Mouse (Mus musculus) hindbrain, embryonic 15.5 days (tissue): Measurements from ENCODE around the gene Fbxo9. TPM values are rescaled to one million over a fixed set of nuclear protein-coding genes. Genes with fewer than 3 reads are reported as not detected.
A peak's percentile ranks its signal among the peaks of the same experiment; 100 is the strongest.

Experiments
- ATAC-seq: fragments of 200-750 bp; cut with Nextera tagmentation; 2 replicates; pipeline ENCODE4 v1.8.0; 2017; ENCODE audit warnings: low read depth, moderate number of reproducible peaks, moderate TSS enrichment; ENCODE audit not compliant: low FRiP score
- H3K27ac ChIP-seq: fragments of 300-500 bp; sonication (generic); replicated peaks from 2 replicates; pipeline ENCODE4 v1.5.1; 2015; ENCODE audit warnings: mild to moderate bottlenecking, inconsistent platforms
- H3K27me3 ChIP-seq: fragments of 300-500 bp; sonication (generic); 2 replicates; pipeline ENCODE4 v1.6.1; 2015; ENCODE audit warnings: control low read depth, inconsistent platforms
- H3K36me3 ChIP-seq: fragments of 300-500 bp; sonication (generic); 2 replicates; pipeline ENCODE4 v1.6.1; 2015; ENCODE audit warnings: control low read depth, inconsistent platforms
- H3K4me1 ChIP-seq: fragments of 300-500 bp; sonication (generic); replicated peaks from 2 replicates; pipeline ENCODE4 v1.6.1; 2015; ENCODE audit warnings: control low read depth, inconsistent platforms
- H3K4me2 ChIP-seq: fragments of 300-500 bp; sonication (generic); 2 replicates; pipeline ENCODE4 v1.6.1; 2015; ENCODE audit warnings: moderate library complexity, mild to moderate bottlenecking, inconsistent platforms
- H3K4me3 ChIP-seq: fragments of 300-500 bp; sonication (generic); 2 replicates; pipeline ENCODE4 v1.5.1; 2015; ENCODE audit warnings: mild to moderate bottlenecking, inconsistent platforms
- H3K9ac ChIP-seq: fragments of 300-500 bp; sonication (generic); 2 replicates; pipeline ENCODE4 v1.6.1; 2015; ENCODE audit warnings: inconsistent platforms
- H3K9me3 ChIP-seq: fragments of 300-500 bp; sonication (generic); 2 replicates; pipeline ENCODE4 v1.6.1; 2016; ENCODE audit warnings: control low read depth, inconsistent platforms
- WGBS: fragments of 180-500 bp; shearing (Covaris S2); methylation state at CpG from one replicate; pipeline ENCODE4 v1.1.7; 2015; 5-methylcytosine and 5-hydroxymethylcytosine counted together
- polyA plus RNA-seq: library from polyadenylated mRNA; unstranded; fragments of >200 nt; fragmentation: Nextera tagmentation; extraction: Ambion mirVana; gene quantifications from 2 replicates; pipeline ENCODE4 v1.2.1, GENCODE M21; 2015

Gene Fbxo9
- polyA plus RNA-seq, 1 experiment from 2014 or later = 83.5 TPM

- WGBS = 83% methylated on average over 6 of the region's 6 CpGs
- Histone ChIP-seq H3K4me3 (no peak overlapping the region), H3K4me1 (peaks cover 22% of the 10 kb centered on the region), H3K36me3 (no peaks in the 10 kb centered on the region), H3K9ac (no peak overlapping the region), H3K9me3 (no peaks in the 10 kb centered on the region), H3K4me2 (no peak overlapping the region), H3K27me3 (no peaks in the 10 kb centered on the region), H3K27ac (no peak overlapping the region)
- no peak for ATAC-seq
These were observed 15.4 kb upstream of the Fbxo9 start for GRCm38 (mm10) chr9:78124297-78124696.

- Histone ChIP-seq H3K9me3 (no peaks in the 10 kb centered on the region), H3K36me3 (no peaks in the 10 kb centered on the region), H3K27ac (no peak overlapping the region), H3K4me1 (peaks cover 22% of the 10 kb centered on the region), H3K4me3 (no peak overlapping the region), H3K4me2 (no peak overlapping the region), H3K27me3 (no peaks in the 10 kb centered on the region), H3K9ac (no peak overlapping the region)
- ATAC-seq = no peak
- WGBS = 95% methylated on average over 7 of the region's 7 CpGs
These were observed 14.3 kb upstream of the Fbxo9 start for GRCm38 (mm10) chr9:78122939-78123712.

GRCm38 (mm10) chr9:78121985-78122384 lies 13.1 kb upstream of the Fbxo9 start:
- Histone ChIP-seq H3K27me3 (no peaks in the 10 kb centered on the region), H3K4me2 (no peak overlapping the region), H3K4me1 (peaks cover 22% of the 10 kb centered on the region), H3K27ac (no peak overlapping the region), H3K4me3 (no peak overlapping the region), H3K36me3 (no peaks in the 10 kb centered on the region), H3K9me3 (no peaks in the 10 kb centered on the region), H3K9ac (no peak overlapping the region)
- WGBS = 85% methylated on average over 6 of the region's 6 CpGs
- ATAC-seq = no peak

- Histone ChIP-seq H3K36me3 (no peaks in the 10 kb centered on the region), H3K9ac (no peak overlapping the region), H3K27me3 (no peaks in the 10 kb centered on the region), H3K4me1 (peaks cover 17% of the 10 kb centered on the region), H3K9me3 (no peaks in the 10 kb centered on the region), H3K4me3 (no peak overlapping the region), H3K27ac (no peak overlapping the region), H3K4me2 (no peak overlapping the region)
- WGBS = 88% methylated on average over 8 of the region's 8 CpGs
- no peak for ATAC-seq
These were observed 12.5 kb upstream of the Fbxo9 start for GRCm38 (mm10) chr9:78121358-78121757.

GRCm38 (mm10) chr9:78117690-78118089 lies 8.8 kb upstream of the Fbxo9 start:
- H3K4me1 ChIP-seq = peaks cover 23% of the 10 kb centered on the region
- WGBS = 93% methylated on average over 2 of the region's 2 CpGs
- no peak overlapping the region for H3K9ac ChIP-seq
- no peaks in the 10 kb centered on the region for H3K36me3 ChIP-seq
- no peaks in the 10 kb centered on the region for H3K9me3 ChIP-seq
- no peak overlapping the region for H3K4me3 ChIP-seq
- H3K4me2 ChIP-seq = no peak overlapping the region
- no peak overlapping the region for H3K27ac ChIP-seq
- H3K27me3 ChIP-seq = no peaks in the 10 kb centered on the region
- no peak for ATAC-seq

- peak overlapping the region; percentile 64 for H3K4me2 ChIP-seq
- H3K27me3 ChIP-seq = no peaks in the 10 kb centered on the region
- no peak overlapping the region for H3K9ac ChIP-seq
- no peaks in the 10 kb centered on the region for H3K36me3 ChIP-seq
- ATAC-seq = no peak
- no peak overlapping the region for H3K4me3 ChIP-seq
- peaks cover 25% of the 10 kb centered on the region for H3K4me1 ChIP-seq
- WGBS = 86% methylated on average over 9 of the region's 9 CpGs
- H3K27ac ChIP-seq = no peak overlapping the region
- H3K9me3 ChIP-seq = no peaks in the 10 kb centered on the region
These were observed 6.9 kb upstream of the Fbxo9 start for GRCm38 (mm10) chr9:78115746-78116145.

GRCm38 (mm10) chr9:78113538-78113885 lies 4.6 kb upstream of the Fbxo9 start:
- WGBS = 1% methylated on average over 14 of the region's 14 CpGs

GRCm38 (mm10) chr9:78112770-78113537 lies 4.1 kb upstream of the Fbxo9 start:
- 1% methylated on average over 47 of the region's 47 CpGs for WGBS
- Histone ChIP-seq H3K9ac (peak overlapping the region; percentile 91), H3K27ac (peak overlapping the region; percentile 95), H3K27me3 (no peaks in the 10 kb centered on the region), H3K4me2 (peak overlapping the region; percentile 64), H3K4me1 (peaks cover 34% of the 10 kb centered on the region), H3K36me3 (no peaks in the 10 kb centered on the region), H3K9me3 (no peaks in the 10 kb centered on the region), H3K4me3 (peak overlapping the region; percentile 85)
- ATAC-seq = peak; percentile 79

More at GRCm38 (mm10) chr9:78113538-78113885, 4.6 kb upstream of the Fbxo9 start:
- no peak for ATAC-seq
- Histone ChIP-seq H3K27ac (peak overlapping the region; percentile 95), H3K4me3 (peak overlapping the region; percentile 85), H3K9me3 (no peaks in the 10 kb centered on the region), H3K4me1 (peaks cover 34% of the 10 kb centered on the region), H3K9ac (peak overlapping the region; percentile 91), H3K27me3 (no peaks in the 10 kb centered on the region), H3K36me3 (no peaks in the 10 kb centered on the region), H3K4me2 (peak overlapping the region; percentile 64)

- Histone ChIP-seq H3K9ac (no peak overlapping the region), H3K9me3 (no peaks in the 10 kb centered on the region), H3K36me3 (no peaks in the 10 kb centered on the region), H3K4me1 (peaks cover 49% of the 10 kb centered on the region), H3K27ac (no peak overlapping the region), H3K27me3 (no peaks in the 10 kb centered on the region), H3K4me3 (no peak overlapping the region), H3K4me2 (no peak overlapping the region)
- ATAC-seq = no peak
- WGBS = 79% methylated on average over 2 of the region's 2 CpGs
These were observed 2.6 kb upstream of the Fbxo9 start for GRCm38 (mm10) chr9:78111456-78111855.

GRCm38 (mm10) chr9:78109656-78110055 lies 791 bp upstream of the Fbxo9 start:
- H3K9ac ChIP-seq = peak overlapping the region; percentile 77; the same call in 1 of the 2 replicates
- 50% methylated on average over 5 of the region's 5 CpGs for WGBS

GRCm38 (mm10) chr9:78107912-78108795 lies 711 bp downstream of the Fbxo9 start:
- H3K4me1 ChIP-seq = peaks cover 30% of the 10 kb centered on the region
- H3K4me3 ChIP-seq = peak overlapping the region; percentile 73
- under 1% methylated on average over 88 of the region's 88 CpGs for WGBS
- peak overlapping the region; percentile 90 for H3K4me2 ChIP-seq
- no peaks in the 10 kb centered on the region for H3K9me3 ChIP-seq
- H3K27me3 ChIP-seq = no peaks in the 10 kb centered on the region
- peak overlapping the region; percentile 93 for H3K27ac ChIP-seq
- H3K9ac ChIP-seq = peak overlapping the region; percentile 77
- H3K36me3 ChIP-seq = no peaks in the 10 kb centered on the region
- peak; percentile 85 for ATAC-seq

More at GRCm38 (mm10) chr9:78109656-78110055, 791 bp upstream of the Fbxo9 start:
- peaks cover 38% of the 10 kb centered on the region for H3K4me1 ChIP-seq
- H3K27me3 ChIP-seq = no peaks in the 10 kb centered on the region
- no peaks in the 10 kb centered on the region for H3K9me3 ChIP-seq
- peak overlapping the region; percentile 73 for H3K4me3 ChIP-seq
- no peaks in the 10 kb centered on the region for H3K36me3 ChIP-seq
- H3K27ac ChIP-seq = no peak overlapping the region
- no peak for ATAC-seq
- H3K4me2 ChIP-seq = peak overlapping the region; percentile 90
